Mouse (Mus musculus): ENCODE data around the gene Kbtbd2. TPM values are rescaled to one million over a fixed set of nuclear protein-coding genes. Genes with fewer than 3 reads are reported as not detected.

Gene Kbtbd2
- polyA plus RNA-seq, 2 experiments: 17.6 to 25.1 TPM

DNA sequence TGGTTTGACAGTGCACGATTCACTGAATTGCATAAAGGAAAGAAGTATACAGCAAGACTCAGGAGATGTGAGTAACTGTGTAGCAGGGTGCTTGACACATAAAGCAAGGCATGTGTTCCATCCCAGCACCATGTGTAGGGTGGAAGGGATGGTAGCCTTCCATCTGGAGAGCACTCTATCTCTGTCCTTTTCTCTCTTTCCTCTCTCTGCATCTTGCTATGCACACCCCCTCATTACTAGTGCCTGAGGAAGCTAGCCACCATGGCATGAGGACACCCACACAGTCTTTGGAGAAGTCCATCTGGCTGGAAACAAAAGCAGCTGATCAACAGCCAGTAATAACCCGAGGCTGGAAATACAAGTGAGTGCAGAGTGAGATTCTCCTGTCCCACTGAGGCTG, 8.6 kb upstream of the Kbtbd2 start:
- 69% methylated on average over 2 of the region's 2 CpGs for WGBS
- H3K27ac ChIP-seq (replicated peaks; ENCODE audit: low read depth, low read length): no peak overlapping the region
- ATAC-seq (ENCODE audit: low FRiP score, low read depth) (no peak), DNase-seq (ENCODE audit: low spot score) (no peak)
- no peak for TF ChIP-seq POLR2A (IDR thresholded peaks at IDR 0.05; ENCODE audit: borderline replicate concordance, extremely low read depth, insufficient read depth, insufficient read length)
- no peak overlapping the region for H3K4me3 ChIP-seq (replicated peaks; ENCODE audit: low read length)
- H3K36me3 ChIP-seq (ENCODE audit: control insufficient read depth, insufficient read depth, low read length): no peaks in the 10 kb centered on the region
- H3K27me3 ChIP-seq (ENCODE audit: control insufficient read depth, insufficient read depth, low read length): no peaks in the 10 kb centered on the region
- no peak overlapping the region for H3K4me2 ChIP-seq (replicated peaks; ENCODE audit: low read depth, low read length, severe bottlenecking)
- H3K4me1 ChIP-seq (ENCODE audit: control insufficient read depth, insufficient read depth, low read length): no peaks in the 10 kb centered on the region
- no peak overlapping the region for H3K9ac ChIP-seq (ENCODE audit: low read depth, low read length, severe bottlenecking)
- H3K9me3 ChIP-seq (ENCODE audit: control insufficient read depth, low read length): no peaks in the 10 kb centered on the region

DNA sequence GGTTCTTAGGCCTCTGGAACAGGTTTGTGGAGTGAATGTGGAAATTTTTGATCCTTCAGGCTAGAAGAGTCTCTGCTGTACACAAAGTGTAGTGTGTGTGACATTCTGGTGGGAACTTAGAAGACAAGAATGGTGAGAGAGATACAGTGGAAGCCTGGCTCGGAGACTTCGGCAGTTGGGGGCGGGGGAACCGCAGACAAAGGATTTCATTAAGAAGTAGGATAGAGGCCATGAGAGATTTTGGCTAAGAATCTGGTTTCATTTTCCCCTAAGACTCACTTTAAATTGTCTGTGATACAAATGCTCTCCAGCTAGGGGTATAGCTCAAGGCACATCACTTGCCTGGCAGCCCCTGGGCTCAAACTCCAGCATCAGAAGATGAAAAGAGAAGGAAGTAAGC, 7.4 kb upstream of the Kbtbd2 start:
- TF ChIP-seq POLR2A (IDR thresholded peaks at IDR 0.05; ENCODE audit: borderline replicate concordance, extremely low read depth, insufficient read depth, insufficient read length): no peak

DNA sequence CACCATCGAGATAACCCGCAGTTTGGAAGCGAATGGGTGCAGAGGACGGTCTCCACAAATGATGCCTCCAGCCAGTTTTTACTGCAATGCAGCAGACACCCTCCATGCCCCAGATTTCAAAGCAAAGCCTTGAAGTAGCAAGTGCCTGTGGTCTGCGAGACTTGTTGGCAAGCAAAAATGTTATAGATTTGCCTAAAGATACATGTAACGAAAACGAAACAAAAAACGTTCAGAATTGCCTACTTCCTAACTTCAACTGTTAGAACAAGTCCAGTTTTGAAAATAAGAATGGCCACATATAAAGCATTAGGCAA, 496 bp upstream of the Kbtbd2 start:
- H3K27me3 ChIP-seq (ENCODE audit: control insufficient read depth, insufficient read depth, low read length): no peaks in the 10 kb centered on the region
- H3K9me3 ChIP-seq (ENCODE audit: control insufficient read depth, low read length): no peaks in the 10 kb centered on the region
- no peaks in the 10 kb centered on the region for H3K36me3 ChIP-seq (ENCODE audit: control insufficient read depth, insufficient read depth, low read length)
- peak overlapping the region; percentile 98 for H3K9ac ChIP-seq (ENCODE audit: low read depth, low read length, severe bottlenecking)
- DNase-seq (ENCODE audit: low spot score): no peak
- ATAC-seq (ENCODE audit: low FRiP score, low read depth): no peak
- H3K4me1 ChIP-seq (ENCODE audit: control insufficient read depth, insufficient read depth, low read length): peaks cover 16% of the 10 kb centered on the region
- H3K4me3 ChIP-seq (replicated peaks; ENCODE audit: low read length): peak overlapping the region; percentile 83
- H3K4me2 ChIP-seq (replicated peaks; ENCODE audit: low read depth, low read length, severe bottlenecking): peak overlapping the region; percentile 71
- TF ChIP-seq POLR2A (IDR thresholded peaks at IDR 0.05; ENCODE audit: borderline replicate concordance, extremely low read depth, insufficient read depth, insufficient read length): no peak
- H3K27ac ChIP-seq (replicated peaks; ENCODE audit: low read depth, low read length): peak overlapping the region; percentile 100
- WGBS: 13% methylated on average over 8 of the region's 8 CpGs

More for the DNA sequence above, 7.4 kb upstream of the Kbtbd2 start:
- Histone ChIP-seq H3K4me1 (ENCODE audit: control insufficient read depth, insufficient read depth, low read length) (no peaks in the 10 kb centered on the region), H3K4me3 (replicated peaks; ENCODE audit: low read length) (no peak overlapping the region), H3K36me3 (ENCODE audit: control insufficient read depth, insufficient read depth, low read length) (no peaks in the 10 kb centered on the region), H3K4me2 (replicated peaks; ENCODE audit: low read depth, low read length, severe bottlenecking) (no peak overlapping the region), H3K27ac (replicated peaks; ENCODE audit: low read depth, low read length) (no peak overlapping the region), H3K9me3 (ENCODE audit: control insufficient read depth, low read length) (no peaks in the 10 kb centered on the region), H3K27me3 (ENCODE audit: control insufficient read depth, insufficient read depth, low read length) (no peaks in the 10 kb centered on the region), H3K9ac (ENCODE audit: low read depth, low read length, severe bottlenecking) (no peak overlapping the region)
- no peak for DNase-seq (ENCODE audit: low spot score)
- no peak for ATAC-seq (ENCODE audit: low FRiP score, low read depth)
- 87% methylated on average over 4 of the region's 4 CpGs for WGBS

GRCm38 (mm10) chr6:56796668-56797141, 908 bp downstream of the Kbtbd2 start:
- Histone ChIP-seq H3K4me1 (ENCODE audit: control insufficient read depth, insufficient read depth, low read length) (peaks cover 16% of the 10 kb centered on the region), H3K4me2 (replicated peaks; ENCODE audit: low read depth, low read length, severe bottlenecking) (peak overlapping the region; percentile 71), H3K36me3 (ENCODE audit: control insufficient read depth, insufficient read depth, low read length) (no peaks in the 10 kb centered on the region), H3K4me3 (replicated peaks; ENCODE audit: low read length) (peak overlapping the region; percentile 83), H3K9ac (ENCODE audit: low read depth, low read length, severe bottlenecking) (peak overlapping the region; percentile 98), H3K9me3 (ENCODE audit: control insufficient read depth, low read length) (no peaks in the 10 kb centered on the region), H3K27me3 (ENCODE audit: control insufficient read depth, insufficient read depth, low read length) (no peaks in the 10 kb centered on the region), H3K27ac (replicated peaks; ENCODE audit: low read depth, low read length) (peak overlapping the region; percentile 100)
- no peak for TF ChIP-seq POLR2A (IDR thresholded peaks at IDR 0.05; ENCODE audit: borderline replicate concordance, extremely low read depth, insufficient read depth, insufficient read length)
- no peak for ATAC-seq (ENCODE audit: low FRiP score, low read depth)
- peak; percentile 29 for DNase-seq (ENCODE audit: low spot score)
- WGBS: under 1% methylated on average over 16 of the region's 16 CpGs

- H3K27ac ChIP-seq (replicated peaks; ENCODE audit: low read depth, low read length): peak overlapping the region; percentile 100; the same call in 1 of the 2 replicates
- no peaks in the 10 kb centered on the region for H3K9me3 ChIP-seq (ENCODE audit: control insufficient read depth, low read length)
- DNase-seq (ENCODE audit: low spot score) (no peak), ATAC-seq (ENCODE audit: low FRiP score, low read depth) (no peak)
- TF ChIP-seq POLR2A (IDR thresholded peaks at IDR 0.05; ENCODE audit: borderline replicate concordance, extremely low read depth, insufficient read depth, insufficient read length): no peak
- H3K36me3 ChIP-seq (ENCODE audit: control insufficient read depth, insufficient read depth, low read length): no peaks in the 10 kb centered on the region
- peak overlapping the region; percentile 98 for H3K9ac ChIP-seq (ENCODE audit: low read depth, low read length, severe bottlenecking)
- H3K4me1 ChIP-seq (ENCODE audit: control insufficient read depth, insufficient read depth, low read length): peaks cover 16% of the 10 kb centered on the region
- WGBS: 6% methylated on average over 8 of the region's 8 CpGs
- no peaks in the 10 kb centered on the region for H3K27me3 ChIP-seq (ENCODE audit: control insufficient read depth, insufficient read depth, low read length)
- H3K4me2 ChIP-seq (replicated peaks; ENCODE audit: low read depth, low read length, severe bottlenecking): peak overlapping the region; percentile 71
- peak overlapping the region; percentile 83 for H3K4me3 ChIP-seq (replicated peaks; ENCODE audit: low read length)
Observed at GRCm38 (mm10) chr6:56796232-56796631, 1.4 kb downstream of the Kbtbd2 start.

DNA sequence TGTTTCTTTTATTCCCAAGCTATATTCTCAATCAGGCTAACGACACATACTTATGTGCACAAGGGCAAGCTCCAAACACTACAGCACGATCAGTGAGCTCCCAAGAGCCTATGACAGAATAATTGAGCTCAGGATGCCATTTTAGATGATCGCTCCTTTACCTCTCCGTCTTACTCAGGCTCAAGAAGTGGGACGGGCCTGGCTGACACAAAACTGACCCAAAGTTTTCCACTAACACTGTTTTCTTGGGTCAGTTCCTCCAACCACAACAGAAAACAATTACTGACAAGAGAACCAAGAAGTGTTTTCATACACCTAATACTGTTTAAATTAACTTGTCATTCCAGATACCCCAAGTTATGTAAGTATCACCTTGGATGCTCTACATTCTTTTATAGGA, 2.8 kb downstream of the Kbtbd2 start:
- Histone ChIP-seq H3K9ac (ENCODE audit: low read depth, low read length, severe bottlenecking) (no peak overlapping the region), H3K27me3 (ENCODE audit: control insufficient read depth, insufficient read depth, low read length) (no peaks in the 10 kb centered on the region), H3K27ac (replicated peaks; ENCODE audit: low read depth, low read length) (no peak overlapping the region), H3K4me3 (replicated peaks; ENCODE audit: low read length) (no peak overlapping the region), H3K36me3 (ENCODE audit: control insufficient read depth, insufficient read depth, low read length) (no peaks in the 10 kb centered on the region), H3K4me2 (replicated peaks; ENCODE audit: low read depth, low read length, severe bottlenecking) (peak overlapping the region; percentile 71; the same call in 1 of the 2 replicates), H3K9me3 (ENCODE audit: control insufficient read depth, low read length) (no peaks in the 10 kb centered on the region), H3K4me1 (ENCODE audit: control insufficient read depth, insufficient read depth, low read length) (peaks cover 16% of the 10 kb centered on the region)
- TF ChIP-seq POLR2A (IDR thresholded peaks at IDR 0.05; ENCODE audit: borderline replicate concordance, extremely low read depth, insufficient read depth, insufficient read length): no peak
- ATAC-seq (ENCODE audit: low FRiP score, low read depth): no peak
- no peak for DNase-seq (ENCODE audit: low spot score)
- 85% methylated on average over 5 of the region's 5 CpGs for WGBS

Data from limb, embryonic 14.5 days (tissue).